Mouse (Mus musculus): Measurements from ENCODE around the gene Sirt2. TPM values are rescaled to one million over a fixed set of nuclear protein-coding genes. Genes with fewer than 3 reads are reported as not detected.

The Sirt2 gene
- total and polyA plus RNA-seq, 3 experiments, result 40.9 to 128 (median 68.3) TPM

DNA sequence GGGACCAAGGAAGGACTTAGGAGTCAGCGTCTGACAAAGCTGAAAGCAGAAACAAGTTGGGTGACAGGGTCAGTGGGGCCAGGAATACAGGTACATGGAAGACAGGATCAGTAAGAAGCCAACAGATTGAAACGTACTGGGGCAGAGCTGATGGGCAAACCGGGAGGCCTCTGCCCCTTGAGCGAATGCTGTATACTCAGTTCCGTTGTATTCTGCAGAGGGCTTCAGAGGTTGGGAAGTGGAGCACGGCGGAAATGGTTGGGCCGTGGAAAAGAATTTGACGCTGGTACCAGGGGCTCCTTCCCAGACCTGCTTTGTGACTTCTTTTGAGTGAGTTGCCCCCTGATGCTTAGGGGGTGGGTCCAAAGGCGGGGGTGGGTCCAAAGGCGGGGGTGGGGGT lies 33.3 kb upstream of the Sirt2 start:
- H3K4me1 ChIP-seq (ENCODE audit: control insufficient read depth in 1 of 2, insufficient read depth in 2 of 2), result no peaks in the 10 kb centered on the region
- no peak overlapping the region for H3K4me3 ChIP-seq (replicated peaks in 1 of 3; ENCODE audit: low read depth in 2 of 3, low read length in 2 of 3, poor library complexity in 1 of 3)
- no peak for DNase-seq (ENCODE audit: extremely low read depth)
- no peak overlapping the region for H3K27ac ChIP-seq (ENCODE audit: insufficient read depth, low read depth)
- no peak overlapping the region for H3K4me2 ChIP-seq (ENCODE audit: insufficient read depth, low read depth, poor library complexity, severe bottlenecking)
- H3K27me3 ChIP-seq (replicated peaks), result peaks cover 3% of the 10 kb centered on the region
- TF ChIP-seq MAFK (IDR thresholded peaks at IDR 0.05; ENCODE audit: insufficient replicate concordance, low read length), result no peak
- no peak for TF ChIP-seq MAX (IDR thresholded peaks at IDR 0.05; ENCODE audit: low read length)
- no peak for TF ChIP-seq RCOR1 (conservative IDR thresholded peaks at IDR 0.05; ENCODE audit: low read depth, low read length)
- TF ChIP-seq CHD2 (IDR thresholded peaks at IDR 0.05; ENCODE audit: low read length), result no peak
- no peak for TF ChIP-seq CHD1 (IDR thresholded peaks at IDR 0.05; ENCODE audit: low read depth, low read length)
- no peak for TF ChIP-seq SMC3 (IDR thresholded peaks at IDR 0.05; ENCODE audit: low read depth, low read length)
- no peak for TF ChIP-seq ZC3H11A (IDR thresholded peaks at IDR 0.05; ENCODE audit: low read depth, low read length)
- TF ChIP-seq NELFE (IDR thresholded peaks at IDR 0.05; ENCODE audit: low read depth, low read length), result no peak
- no peak for TF ChIP-seq IRF4 (IDR thresholded peaks at IDR 0.05; ENCODE audit: low read depth, low read length)
- no peak for TF ChIP-seq HCFC1 (IDR thresholded peaks at IDR 0.05; ENCODE audit: low read depth, low read length)
- no peak for TF ChIP-seq JUND (conservative IDR thresholded peaks at IDR 0.05; ENCODE audit: low read depth, low read length)
- TF ChIP-seq MEF2A (IDR thresholded peaks at IDR 0.05; ENCODE audit: borderline replicate concordance, low read depth, low read length), result no peak
- TF ChIP-seq UBTF (IDR thresholded peaks at IDR 0.05; ENCODE audit: low read depth, low read length), result no peak
- TF ChIP-seq USF2 (conservative IDR thresholded peaks at IDR 0.05; ENCODE audit: low read depth, low read length), result no peak
- TF ChIP-seq ZNF384 (IDR thresholded peaks at IDR 0.05; ENCODE audit: low read depth, low read length), result no peak
- no peak for TF ChIP-seq MYC (IDR thresholded peaks at IDR 0.05; ENCODE audit: low read depth, low read length)
- TF ChIP-seq PAX5 (IDR thresholded peaks at IDR 0.05; ENCODE audit: low read length), result no peak
- no peak for TF ChIP-seq ZKSCAN1 (IDR thresholded peaks at IDR 0.05; ENCODE audit: borderline replicate concordance, low read depth, low read length)
- no peak for TF ChIP-seq SIN3A (IDR thresholded peaks at IDR 0.05; ENCODE audit: low read length)
- TF ChIP-seq ZMIZ1 (IDR thresholded peaks at IDR 0.05; ENCODE audit: low read depth, low read length), result no peak
- H3K79me2 ChIP-seq (replicated peaks; ENCODE audit: control insufficient read depth, extremely low read depth, insufficient read depth, poor library complexity, severe bottlenecking), result no peaks in the 10 kb centered on the region
- in situ Hi-C loops (cut with MboI; ENCODE audit: low pct_ligation_motif_present, low pct_unique_long_range_greater_than_20kb, low sequenced_read_pairs) (no loop called here), dilution Hi-C loops (cut with MboI; ENCODE audit: extremely low pct_ligation_motif_present, extremely low pct_unique_long_range_greater_than_20kb, low sequenced_read_pairs) (no loop called here)
- no peak overlapping the region for H3K9ac ChIP-seq (ENCODE audit: insufficient read depth, low read depth)
- peaks cover 18% of the 10 kb centered on the region for H3K9me3 ChIP-seq (replicated peaks; ENCODE audit: low read length)
- H3K36me3 ChIP-seq (replicated peaks in 1 of 2; ENCODE audit: control insufficient read depth in 1 of 2, insufficient read depth in 1 of 2, low read length in 1 of 2), result peaks cover 2 to 9% of the 10 kb centered on the region in 2 experiments

DNA sequence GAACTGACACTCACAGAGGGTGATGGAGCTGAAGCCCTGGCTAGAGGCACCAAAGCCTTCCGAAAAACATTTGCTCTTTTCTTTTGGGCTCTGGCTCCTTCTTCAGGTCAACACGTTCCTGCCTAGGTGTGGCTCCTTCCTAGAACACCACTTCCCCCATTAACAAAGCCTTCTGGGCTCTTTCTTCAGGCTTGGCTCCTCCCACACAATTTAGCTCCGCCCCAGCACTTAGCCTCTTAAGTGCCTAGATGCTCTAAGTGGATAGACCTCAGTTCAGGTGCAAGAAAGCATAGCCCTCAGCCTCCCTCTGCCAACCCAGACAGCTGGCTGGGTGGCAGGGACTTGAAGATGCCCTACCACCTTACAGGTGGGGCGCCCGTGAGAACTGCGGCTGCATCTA lies 30.8 kb upstream of the Sirt2 start:
- Histone ChIP-seq H3K4me1 (ENCODE audit: control insufficient read depth in 1 of 2, insufficient read depth in 2 of 2) (peaks cover 0 to 11% of the 10 kb centered on the region in 2 experiments; a peak in 1 of 4 replicates), H3K36me3 (replicated peaks in 1 of 2; ENCODE audit: control insufficient read depth in 1 of 2, insufficient read depth in 1 of 2, low read length in 1 of 2) (peaks cover 13 to 30% of the 10 kb centered on the region in 2 experiments), H3K79me2 (replicated peaks; ENCODE audit: control insufficient read depth, extremely low read depth, insufficient read depth, poor library complexity, severe bottlenecking) (no peaks in the 10 kb centered on the region), H3K27me3 (replicated peaks) (no peaks in the 10 kb centered on the region), H3K4me2 (ENCODE audit: insufficient read depth, low read depth, poor library complexity, severe bottlenecking) (no peak overlapping the region), H3K9me3 (replicated peaks; ENCODE audit: low read length) (peaks cover 19% of the 10 kb centered on the region), H3K4me3 (replicated peaks in 1 of 3; ENCODE audit: low read depth in 2 of 3, low read length in 2 of 3, poor library complexity in 1 of 3) (no peak overlapping the region), H3K9ac (ENCODE audit: insufficient read depth, low read depth) (no peak overlapping the region), H3K27ac (ENCODE audit: insufficient read depth, low read depth) (no peak overlapping the region)
- dilution Hi-C loops (cut with MboI; ENCODE audit: extremely low pct_ligation_motif_present, extremely low pct_unique_long_range_greater_than_20kb, low sequenced_read_pairs) (no loop called here), in situ Hi-C loops (cut with MboI; ENCODE audit: low pct_ligation_motif_present, low pct_unique_long_range_greater_than_20kb, low sequenced_read_pairs) (no loop called here)
- no peak for TF ChIP-seq JUN (IDR thresholded peaks at IDR 0.05; ENCODE audit: insufficient read depth, low read depth, low read length)
- TF ChIP-seq RCOR1 (conservative IDR thresholded peaks at IDR 0.05; ENCODE audit: low read depth, low read length), result no peak
- no peak for TF ChIP-seq HCFC1 (IDR thresholded peaks at IDR 0.05; ENCODE audit: low read depth, low read length)
- no peak for TF ChIP-seq ZKSCAN1 (IDR thresholded peaks at IDR 0.05; ENCODE audit: borderline replicate concordance, low read depth, low read length)
- TF ChIP-seq BHLHE40 (IDR thresholded peaks at IDR 0.05; ENCODE audit: low read depth, low read length), result no peak
- TF ChIP-seq ETS1 (conservative IDR thresholded peaks at IDR 0.05; ENCODE audit: low read depth, low read length), result no peak
- no peak for TF ChIP-seq CHD1 (IDR thresholded peaks at IDR 0.05; ENCODE audit: low read depth, low read length)
- TF ChIP-seq MEF2A (IDR thresholded peaks at IDR 0.05; ENCODE audit: borderline replicate concordance, low read depth, low read length), result no peak
- TF ChIP-seq IRF4 (IDR thresholded peaks at IDR 0.05; ENCODE audit: low read depth, low read length), result no peak
- no peak for TF ChIP-seq MAZ (IDR thresholded peaks at IDR 0.05; ENCODE audit: low read depth, low read length)
- no peak for DNase-seq (ENCODE audit: extremely low read depth)
